Mouse (Mus musculus) heart, adult 9 months (tissue): Measurements from ENCODE around the gene Ttyh1.

Experiments
- DNase-seq, 2 experiments: peaks; one replicate each; pipeline ENCODE4 v3.0.0; 2022; ENCODE audit warnings: low spot score in 2 of 2

Gene Ttyh1

DNA sequence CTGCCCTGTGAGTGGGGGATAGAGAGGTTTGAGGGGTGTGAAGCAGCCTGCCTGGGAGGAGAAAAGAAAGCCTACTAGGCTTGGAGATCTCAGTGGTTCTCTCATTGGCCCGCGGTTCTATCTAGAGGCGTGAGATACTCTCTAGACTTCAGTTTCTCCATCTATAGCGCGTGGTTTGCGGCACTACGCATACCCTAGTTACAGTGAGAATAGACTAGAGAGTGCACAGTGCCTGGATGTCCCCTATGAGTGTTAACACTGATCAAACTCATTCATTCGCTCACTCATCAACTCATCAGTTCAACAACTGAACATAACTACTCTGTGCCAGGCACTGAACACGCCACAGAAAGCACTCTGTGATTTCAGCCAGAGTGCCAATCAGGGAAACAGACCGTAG, 3.6 kb downstream of the Ttyh1 start:
- DNase-seq, result no peak

DNA sequence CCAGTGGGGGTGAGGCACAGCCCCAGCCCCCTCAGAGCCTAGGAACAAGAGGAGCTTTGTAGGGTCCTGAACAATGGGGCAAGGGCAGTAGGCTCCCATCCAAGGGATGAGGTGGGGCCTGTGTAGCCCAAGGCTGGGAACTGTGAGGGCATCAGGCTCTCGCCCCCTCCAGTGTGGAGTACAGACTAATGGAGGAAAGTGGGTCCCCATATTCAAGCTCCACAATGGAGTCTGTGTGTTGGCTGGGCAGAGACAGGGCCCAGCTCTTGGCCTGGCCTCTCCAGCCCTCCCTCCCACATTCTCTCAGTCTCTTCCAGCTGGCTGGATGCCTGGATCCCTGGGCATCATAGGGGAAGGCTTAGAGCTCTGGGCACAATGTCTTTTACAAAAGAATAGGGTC, 4.5 kb downstream of the Ttyh1 start:
- peak in 1 of 2 experiments; percentile 27 for DNase-seq

DNA sequence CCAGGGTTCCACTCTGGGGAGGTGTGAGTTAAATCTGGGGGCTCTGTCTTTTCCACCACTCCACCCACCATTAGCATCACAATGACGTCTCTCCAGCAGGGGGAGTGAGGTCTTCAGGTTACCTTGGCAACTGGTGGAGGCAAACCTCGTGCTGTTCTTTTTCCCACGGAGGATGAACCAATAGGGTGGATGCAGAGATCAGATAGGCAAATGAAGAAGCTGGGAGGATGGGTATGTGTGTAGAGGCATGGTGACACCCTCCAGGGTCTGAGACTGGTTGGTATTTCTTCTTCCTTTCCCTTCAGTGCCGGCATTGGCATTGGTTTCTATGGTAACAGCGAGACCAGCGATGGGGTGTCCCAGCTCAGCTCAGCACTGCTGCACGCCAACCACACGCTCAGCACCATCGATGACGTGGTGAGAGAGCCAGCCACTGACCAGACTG, 5.1 kb downstream of the Ttyh1 start:
- peak in 1 of 2 experiments; percentile 35 for DNase-seq

DNA sequence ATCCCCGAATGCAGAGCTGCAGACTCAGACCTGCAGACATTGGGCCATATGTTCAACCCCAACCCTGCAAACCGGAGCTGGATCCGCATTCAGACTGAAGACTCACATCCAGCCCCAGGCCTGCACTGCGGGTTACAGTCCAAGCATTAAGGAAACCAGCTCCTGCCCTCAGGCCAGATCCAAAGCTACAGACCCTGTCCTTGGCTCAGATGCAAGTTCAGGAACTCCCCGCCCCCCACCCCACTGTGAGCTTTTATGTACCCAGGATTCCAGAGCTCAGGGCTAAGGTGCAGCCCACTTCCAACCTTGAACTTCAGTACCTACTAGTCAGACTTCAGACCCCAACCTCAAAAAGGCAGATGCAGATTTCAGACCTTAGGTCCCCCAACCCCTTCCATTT, 5.6 kb downstream of the Ttyh1 start:
- DNase-seq, result no peak

DNA sequence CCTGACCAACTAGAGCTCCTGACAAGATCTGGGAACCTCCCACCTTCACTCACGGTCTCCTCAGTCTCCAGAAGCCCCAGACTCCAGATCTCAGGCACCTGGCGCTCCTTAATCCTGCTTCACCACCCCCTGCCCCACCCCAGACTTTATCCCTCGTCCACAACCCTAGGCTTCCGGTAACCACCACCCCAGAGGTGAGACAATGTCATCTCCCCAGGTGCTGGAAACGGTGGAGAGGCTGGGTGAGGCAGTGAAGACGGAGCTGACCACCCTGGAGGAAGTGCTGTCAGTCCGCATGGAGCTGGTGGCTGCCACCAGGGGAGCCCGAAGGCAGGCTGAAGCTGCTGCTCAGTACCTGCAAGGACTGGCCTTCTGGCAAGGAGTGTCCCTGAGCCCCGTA, 6.1 kb downstream of the Ttyh1 start:
- no peak for DNase-seq

DNA sequence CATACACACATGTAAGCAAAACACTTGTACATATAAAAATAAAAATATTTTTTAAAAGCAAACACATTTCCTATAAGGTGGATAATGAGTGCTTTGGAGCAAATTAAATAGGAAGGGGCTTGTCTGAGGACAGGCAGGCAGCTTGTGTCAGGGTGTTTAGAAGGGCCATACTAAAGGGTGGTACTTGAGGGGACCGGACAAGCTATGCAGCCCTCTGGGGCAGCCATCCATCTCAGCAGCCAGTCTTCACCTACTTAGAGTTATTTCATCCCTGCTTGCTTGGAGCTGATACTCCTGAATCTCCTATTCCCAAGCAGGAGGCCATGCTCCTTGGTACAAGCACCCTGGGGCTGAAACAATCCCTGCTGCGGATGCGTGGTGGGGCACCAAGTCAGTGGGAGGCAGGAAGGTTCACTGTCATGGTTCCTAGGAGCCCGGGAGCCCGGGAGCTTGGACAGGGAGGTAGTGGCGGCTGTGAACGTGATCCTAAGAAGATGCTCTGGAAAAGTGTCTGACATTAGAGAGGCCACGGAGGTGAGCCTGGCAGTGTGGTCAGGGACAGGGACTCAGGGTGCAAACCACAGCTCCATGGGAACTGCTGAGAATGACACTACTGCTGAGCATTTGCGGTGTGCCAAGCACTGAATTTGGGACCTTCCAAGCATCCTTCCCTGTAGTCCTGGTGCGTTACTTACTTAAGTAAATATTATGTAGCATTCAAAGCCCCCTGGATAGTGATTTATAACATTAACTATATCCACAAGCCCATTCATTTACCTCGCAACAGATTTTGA, 8.0 kb downstream of the Ttyh1 start:
- no peak for DNase-seq

DNA sequence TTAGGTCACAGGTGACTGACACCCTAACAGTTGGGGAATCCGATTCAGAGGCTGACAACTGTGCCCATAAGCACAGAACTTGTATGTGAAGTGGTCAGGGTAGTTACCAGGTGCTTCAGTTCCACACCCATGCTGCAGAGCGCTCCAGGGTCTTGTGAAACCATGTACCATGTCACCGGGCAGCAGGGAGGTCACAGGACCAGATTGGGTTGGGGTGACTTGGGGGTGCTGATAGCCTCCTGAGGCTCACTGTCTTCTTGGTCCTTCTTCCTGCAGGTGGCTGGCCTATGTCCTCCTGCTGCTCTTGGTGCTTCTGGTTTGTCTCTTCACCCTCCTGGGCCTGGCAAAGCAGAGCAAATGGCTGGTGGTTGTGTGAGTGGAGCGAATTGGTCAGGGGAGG, 8.7 kb downstream of the Ttyh1 start:
- DNase-seq, result no peak

DNA sequence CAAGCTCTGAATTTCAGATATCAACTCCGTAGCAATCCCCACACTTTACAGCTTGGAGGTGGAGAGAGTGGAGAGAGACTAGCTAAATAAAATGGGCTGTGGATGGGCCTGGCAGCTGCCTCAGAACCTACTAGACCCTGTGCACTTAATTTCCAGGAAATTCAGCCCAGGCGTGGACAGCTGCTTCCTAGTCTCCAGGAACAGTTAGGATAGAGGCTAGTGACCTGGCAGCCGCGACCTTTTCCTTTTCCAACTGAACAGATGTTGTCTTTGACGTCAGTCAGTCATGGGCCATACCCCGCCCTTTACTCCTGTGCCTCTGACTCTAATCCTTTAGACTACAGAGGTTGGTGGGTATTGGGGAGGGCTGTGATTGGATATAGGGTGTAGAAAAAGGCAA, 9.7 kb downstream of the Ttyh1 start:
- DNase-seq, result peak; percentile 83

DNA sequence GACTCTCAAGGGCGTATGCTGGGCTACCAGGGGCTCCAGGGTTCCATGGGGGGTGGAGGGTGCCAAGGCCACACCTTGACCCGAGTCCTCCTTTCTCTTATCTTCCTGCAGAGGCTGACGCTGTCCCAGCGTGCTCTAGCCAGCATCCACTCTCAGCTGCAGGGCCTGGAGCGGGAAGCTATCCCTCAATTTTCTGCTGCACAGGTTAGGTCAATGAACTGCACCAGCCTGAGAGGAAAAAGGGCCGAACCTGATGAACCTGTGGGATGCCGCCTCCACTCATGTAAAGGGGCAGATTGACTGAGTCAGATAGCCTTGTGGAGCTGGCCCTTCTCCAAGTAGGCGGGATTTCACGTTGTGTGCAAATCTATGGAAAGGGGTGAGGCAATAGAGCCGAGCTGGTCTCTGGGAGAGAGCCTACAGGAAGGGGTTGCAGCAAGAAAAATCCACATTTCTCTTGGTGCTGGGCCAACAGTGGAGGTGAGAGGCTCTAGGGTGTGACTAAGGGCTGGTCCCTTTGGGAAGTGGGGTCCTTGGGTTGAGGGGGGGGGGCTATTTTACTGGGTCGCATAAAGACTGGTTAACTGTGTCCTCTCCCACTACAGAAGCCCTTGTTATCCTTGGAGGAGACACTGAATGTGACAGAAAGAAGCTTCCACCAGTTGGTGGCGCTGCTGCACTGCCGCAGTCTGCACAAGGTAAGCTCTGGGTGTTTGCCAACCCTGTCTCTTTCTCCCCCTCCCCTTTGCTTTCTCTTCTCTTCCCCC, 11.7 kb downstream of the Ttyh1 start:
- peak in 1 of 2 experiments; percentile 66 for DNase-seq

DNA sequence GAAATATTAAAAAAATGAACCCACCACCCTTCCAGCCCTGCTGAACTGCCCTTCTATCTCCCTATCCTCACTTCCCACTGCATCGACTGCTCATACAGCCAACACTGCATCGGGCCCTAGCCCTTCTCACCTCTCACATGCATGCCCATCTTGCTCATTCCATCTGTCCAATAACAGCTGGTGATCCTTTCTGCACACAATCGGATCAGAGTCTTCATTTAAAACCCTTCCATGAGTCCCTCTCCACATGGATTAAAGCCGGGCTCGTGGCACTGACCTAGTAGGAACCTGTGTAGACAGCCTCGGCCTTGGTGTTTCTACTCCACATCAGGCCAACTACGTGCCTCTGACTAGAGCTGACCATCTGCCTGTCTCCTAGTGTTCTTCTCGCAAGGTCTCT, 12.8 kb downstream of the Ttyh1 start:
- DNase-seq, result no peak

DNA sequence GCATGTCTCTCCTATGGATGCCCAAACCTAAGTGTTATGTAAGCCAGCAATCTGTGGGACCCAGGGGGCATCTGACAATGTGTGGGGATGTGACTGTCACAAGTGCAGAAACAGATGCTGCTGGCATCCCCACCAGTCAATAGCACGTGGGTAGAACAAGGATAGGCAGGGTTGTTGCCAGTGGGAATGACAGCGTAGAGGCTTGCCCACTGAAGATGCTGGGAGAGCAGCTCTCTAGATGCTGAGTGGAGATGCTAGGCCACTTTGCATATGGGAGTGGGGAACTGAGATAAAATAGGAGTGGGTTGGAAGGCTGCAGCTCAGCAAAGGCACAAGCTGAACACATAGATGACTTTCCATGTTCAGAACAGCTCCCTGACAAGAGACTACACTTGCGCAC, 13.4 kb downstream of the Ttyh1 start:
- no peak for DNase-seq

DNA sequence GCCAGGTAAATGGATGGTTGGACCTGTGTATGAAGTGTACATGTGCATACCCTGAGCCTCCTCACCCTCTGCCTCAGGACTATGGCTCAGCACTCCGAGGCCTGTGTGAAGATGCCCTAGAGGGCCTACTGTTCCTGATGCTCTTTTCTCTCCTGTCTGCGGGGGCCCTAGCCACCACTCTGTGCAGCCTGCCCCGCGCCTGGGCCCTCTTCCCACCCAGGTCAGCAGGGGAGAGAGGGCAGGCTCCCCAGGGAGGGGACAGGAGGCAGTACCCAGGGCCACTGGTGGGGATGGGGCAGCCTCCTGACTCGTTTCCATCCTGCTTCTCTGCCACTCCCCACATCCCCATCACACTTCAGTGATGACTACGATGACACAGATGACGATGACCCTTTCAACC, 13.8 kb downstream of the Ttyh1 start:
- DNase-seq, result no peak

DNA sequence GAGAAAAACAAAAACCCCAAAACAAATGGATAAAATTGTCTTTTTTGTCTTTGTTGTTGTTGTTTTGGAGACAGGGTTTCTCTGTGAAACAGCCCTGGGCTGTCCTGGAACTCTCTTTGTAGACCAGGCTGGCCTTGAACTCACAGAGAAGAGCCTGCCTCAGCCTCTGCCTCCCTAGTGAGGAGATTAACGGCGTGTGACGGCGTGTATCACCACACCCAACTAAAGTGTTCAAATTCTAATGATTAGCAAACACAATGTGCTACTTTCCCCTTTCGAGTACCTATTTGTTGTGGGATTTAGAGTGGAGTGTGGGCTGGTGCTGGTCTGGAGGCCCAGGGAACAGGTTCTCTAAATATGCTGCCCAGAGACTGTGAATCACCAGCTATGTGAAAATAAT, 15.7 kb downstream of the Ttyh1 start:
- no peak for DNase-seq

DNA sequence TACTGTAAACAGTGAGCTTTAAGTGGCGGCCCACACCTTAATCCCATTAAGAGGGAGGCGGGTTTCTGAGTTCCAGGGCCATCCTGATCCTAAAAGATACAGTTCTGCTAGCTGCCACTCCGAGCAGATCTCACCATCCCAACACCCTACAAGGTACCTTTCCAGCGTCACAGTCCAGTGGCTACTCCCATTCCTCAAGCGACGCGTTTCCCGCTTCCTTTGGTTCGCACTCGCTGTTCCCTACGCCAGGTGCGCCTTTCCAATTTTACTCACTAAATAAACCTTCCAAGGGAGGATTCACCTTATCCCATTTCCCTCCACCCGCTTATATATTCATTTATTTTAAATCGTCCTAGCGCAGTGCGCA, 17.2 kb downstream of the Ttyh1 start:
- DNase-seq, result no peak

DNA sequence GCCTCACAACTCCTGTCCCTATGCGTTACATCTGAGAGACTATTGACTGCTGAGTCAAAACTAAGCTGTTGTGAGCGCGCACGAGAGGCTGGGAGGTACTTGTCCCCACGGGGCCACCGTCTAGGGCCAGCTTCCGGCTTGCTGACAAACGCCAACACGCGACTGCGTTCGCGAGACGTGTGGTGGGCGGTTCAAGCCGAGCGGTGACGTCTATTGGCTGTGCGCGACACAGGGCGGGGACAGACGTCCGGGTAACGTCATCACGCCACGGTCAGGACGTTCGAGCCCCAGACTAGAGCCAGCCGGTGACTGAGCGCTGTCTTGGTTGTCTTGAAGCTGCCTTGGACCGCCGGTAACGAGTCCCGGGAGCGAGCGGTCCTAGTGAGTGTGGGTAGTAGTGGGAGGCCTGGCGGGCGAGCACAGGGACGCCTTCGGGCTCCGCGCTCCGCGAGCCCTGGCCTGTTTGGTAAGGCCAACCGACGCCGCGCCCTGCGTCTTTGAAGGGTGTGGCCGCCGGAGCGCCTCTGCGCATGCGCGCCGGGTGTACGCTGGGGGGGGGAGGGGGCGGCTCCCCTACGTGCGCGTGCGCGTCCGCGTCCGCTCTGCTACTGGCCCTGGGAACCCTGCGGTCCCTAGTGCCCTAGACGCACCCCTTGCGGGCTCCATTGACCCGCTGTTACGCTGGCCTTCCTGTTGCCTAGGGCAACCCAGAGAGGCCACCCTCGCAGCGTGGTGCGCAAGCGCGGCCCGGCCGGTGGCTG, 17.7 kb downstream of the Ttyh1 start, which contains the start of gene Leng8:
Gene Leng8 (plus strand): TSS at position 269 of the 761 bp plus-strand sequence.
- peak; percentile 99 to 100 for DNase-seq

DNA sequence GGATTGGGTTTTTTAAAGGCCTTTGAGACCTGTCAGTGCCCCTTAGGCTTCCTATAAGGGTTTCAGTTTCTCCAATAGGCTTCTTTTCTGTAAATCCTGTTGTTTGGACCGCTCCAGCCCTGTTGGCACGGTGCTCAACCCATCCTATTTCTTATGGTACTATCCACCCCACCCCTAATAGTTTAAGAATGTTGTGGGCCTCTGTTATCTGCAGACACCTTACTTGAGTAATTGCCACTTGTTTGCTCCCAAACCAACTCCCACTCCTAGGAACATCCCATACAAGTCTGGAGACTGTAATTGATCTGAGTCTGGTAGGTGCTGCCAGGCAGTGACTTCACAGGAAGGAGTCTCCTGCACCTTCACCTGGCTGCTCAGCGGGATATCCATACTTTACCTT, 18.5 kb downstream of the Ttyh1 start:
- DNase-seq, result no peak

DNA sequence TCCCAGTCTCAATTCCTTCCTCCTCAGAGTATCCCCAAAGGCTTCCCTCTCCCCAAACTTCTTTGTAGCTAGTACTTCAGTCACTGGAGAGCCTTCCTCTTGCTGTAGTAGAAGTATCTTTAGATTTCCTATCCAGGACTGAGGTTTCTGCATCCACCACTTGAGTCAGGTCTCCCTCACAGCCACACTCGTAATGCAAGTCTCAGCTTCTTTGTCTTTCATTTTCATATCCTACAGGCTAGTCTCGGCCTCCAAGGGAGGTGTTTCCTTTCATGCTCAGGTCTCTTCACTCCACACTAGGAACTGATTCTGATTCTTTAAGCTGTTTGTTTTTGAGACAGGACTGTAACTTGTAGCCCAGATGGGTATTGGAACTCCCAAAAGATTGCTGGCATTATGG, 19.0 kb downstream of the Ttyh1 start:
- DNase-seq, result no peak

DNA sequence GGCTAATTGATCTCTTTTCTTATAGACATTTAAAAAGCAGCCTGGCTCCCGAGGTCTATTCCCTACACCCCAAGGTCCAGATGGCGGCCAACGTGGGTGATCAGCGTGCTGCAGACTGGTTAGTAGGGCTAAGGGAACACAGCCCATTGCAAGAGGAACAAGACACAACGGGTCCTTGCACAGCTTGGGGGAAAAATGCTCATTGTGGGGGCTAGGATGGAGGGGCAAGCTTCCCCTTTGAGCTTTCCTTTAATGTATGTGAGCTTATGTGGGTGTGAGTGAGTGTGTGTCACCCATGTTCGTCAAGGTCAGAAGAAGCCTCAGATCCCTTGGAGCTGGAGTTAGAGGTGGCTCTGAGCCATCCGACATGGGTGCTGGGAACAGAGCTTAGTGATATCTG, 19.5 kb downstream of the Ttyh1 start:
- DNase-seq, result no peak

DNA sequence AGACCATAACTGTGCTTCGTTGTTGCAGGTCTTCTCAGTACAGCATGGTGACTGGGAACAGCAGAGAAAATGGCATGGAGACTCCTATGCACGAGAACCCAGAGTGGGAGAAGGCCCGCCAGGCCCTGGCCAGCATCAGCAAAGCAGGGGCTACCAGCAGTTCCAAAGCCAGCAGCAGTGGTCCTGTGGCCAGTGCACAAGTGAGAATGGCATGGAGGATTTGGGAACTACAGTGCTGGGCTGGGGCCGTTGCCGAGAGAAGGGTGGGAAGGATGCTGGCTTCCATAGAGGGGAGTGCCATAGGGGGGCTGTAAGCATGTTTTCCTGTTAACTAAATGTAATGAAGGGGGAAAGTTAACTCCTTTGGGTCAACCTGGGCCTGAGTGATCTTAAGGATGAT, 20.2 kb downstream of the Ttyh1 start:
- DNase-seq, result no peak

DNA sequence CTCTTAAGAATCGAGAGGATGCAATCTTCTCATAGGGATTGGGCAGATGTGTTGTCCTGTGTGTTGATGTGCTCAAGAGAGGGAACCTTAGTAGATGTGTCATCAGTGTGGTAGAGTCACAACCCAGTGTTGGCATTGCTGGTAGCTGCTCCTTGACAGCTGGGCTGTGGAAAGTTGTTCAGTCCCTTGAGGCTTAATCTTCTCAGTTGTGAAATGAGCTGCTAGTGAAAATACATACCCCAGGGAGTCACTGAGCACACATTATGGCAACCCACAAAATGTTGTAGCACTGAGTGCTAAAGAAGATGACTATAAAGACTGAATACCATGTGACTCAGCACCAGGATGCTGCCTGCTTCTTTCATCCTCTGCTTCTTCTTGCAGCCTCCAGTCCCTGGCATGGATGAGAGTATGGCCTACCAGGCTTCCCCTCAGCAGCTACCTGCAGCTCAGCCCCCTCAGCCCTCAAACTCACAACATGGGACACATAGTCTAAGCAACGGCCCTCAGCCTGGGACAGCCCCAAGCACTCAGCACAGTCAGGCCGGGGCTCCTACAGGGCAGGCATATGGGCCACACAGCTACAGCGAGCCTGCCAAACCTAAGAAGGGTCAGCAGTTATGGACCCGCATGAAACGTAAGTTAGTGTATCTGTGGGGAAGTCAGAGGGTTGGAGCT, 22.6 kb downstream of the Ttyh1 start:
- no peak for DNase-seq

DNA sequence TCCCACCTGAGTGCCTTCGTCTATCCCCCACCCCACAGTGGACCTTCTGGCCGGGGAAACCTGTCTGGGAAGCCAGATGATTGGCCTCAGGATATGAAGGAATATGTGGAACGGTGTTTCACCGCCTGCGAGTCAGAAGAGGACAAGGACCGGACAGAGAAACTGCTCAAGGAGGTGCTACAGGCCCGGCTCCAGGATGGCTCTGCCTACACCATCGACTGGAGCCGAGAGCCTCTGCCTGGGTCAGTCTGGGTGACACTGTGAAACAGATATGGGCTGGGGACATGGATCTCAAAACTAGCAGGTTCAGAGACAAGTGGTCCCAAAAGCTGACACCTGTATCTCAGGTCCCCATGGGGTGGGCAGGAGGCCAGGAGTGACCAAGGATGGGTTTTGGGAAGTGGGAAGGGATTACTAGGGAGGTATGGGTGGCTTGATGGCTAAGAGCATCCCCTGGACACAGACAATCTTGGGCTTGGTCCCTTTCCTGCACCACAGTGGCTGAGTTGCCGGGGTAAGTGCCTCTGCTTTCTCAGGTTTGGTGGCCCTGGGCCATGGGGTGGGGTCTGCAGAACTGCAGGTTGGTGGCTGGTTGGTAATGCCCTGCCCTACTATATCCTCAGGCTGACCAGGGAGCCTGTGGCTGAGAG, 23.7 kb downstream of the Ttyh1 start:
- no peak for DNase-seq
